Mouse (Mus musculus): ENCODE results near the gene 5031410I06Rik. TPM values are rescaled to one million over a fixed set of nuclear protein-coding genes. Genes with fewer than 3 reads are reported as not detected.
"Not testable (repeated sequence)": the region's sequence is repeated elsewhere in the genome, so short reads cannot be mapped to it uniquely, and the experiment has no call there.

Gene 5031410I06Rik
- 0.05 TPM in 1 of 2 replicates, not detected in the other for polyA plus RNA-seq (2015; fragmentation: Nextera tagmentation; extraction: Ambion mirVana)

DNA sequence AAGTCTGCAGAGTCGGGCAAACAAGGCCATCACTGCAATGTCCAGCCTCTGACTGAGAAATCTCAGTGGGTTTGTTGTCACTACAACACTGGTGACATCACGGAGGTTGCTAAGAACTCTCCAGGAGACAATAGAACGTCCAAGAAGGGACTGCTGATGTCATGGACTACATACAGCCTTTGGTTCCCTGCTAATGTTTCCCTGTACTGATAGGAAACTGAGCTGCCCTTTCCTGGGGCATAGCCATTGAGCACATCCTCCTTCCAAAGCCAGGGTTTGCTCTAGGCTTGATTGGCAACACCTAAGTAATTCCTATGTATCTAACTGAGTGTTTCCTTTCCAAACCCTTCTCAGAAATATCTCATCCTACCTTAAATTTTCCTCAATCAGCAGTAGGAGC lies at the start of gene 5031410I06Rik:
Gene 5031410I06Rik (minus strand): TSS at position 101 of the 400 bp plus-strand sequence.
- not testable (repeated sequence) for H3K27me3 ChIP-seq; H3K4me3 ChIP-seq; H3K27ac ChIP-seq; H3K9me3 ChIP-seq; H3K4me2 ChIP-seq; H3K36me3 ChIP-seq; ATAC-seq (ENCODE audit: borderline replicate concordance, extremely low read depth, low FRiP score, low TSS enrichment); H3K4me1 ChIP-seq; H3K9ac ChIP-seq
- WGBS = no CpG with 5 or more reads among the region's 3 CpGs

DNA sequence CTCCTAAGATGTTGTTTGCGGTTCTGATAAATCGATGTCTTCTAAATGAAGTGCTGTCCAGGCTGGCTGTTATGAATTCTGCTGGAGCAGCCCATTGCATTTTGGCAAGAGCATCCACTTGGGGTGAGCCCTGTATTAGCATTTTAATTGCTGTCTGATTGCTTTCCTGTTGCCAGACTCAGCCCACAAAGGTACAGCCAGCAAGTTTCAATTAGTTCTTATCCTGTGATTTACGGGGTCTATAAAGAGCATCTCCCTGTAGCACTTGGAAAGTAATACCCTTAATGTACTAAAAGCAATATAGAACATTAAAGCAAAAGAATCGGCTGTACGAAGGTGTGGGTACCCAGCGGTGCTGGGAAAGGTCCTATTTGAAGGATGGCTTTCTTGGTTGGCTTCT lies 37.7 kb upstream of the 5031410I06Rik start:
- ATAC-seq (ENCODE audit: borderline replicate concordance, extremely low read depth, low FRiP score, low TSS enrichment) = no peak
- no peak overlapping the region for H3K27ac ChIP-seq
- H3K4me2 ChIP-seq = no peak overlapping the region
- no peaks in the 10 kb centered on the region for H3K4me1 ChIP-seq
- no peaks in the 10 kb centered on the region for H3K36me3 ChIP-seq
- H3K9me3 ChIP-seq = no peaks in the 10 kb centered on the region; the same call in 1 of the 2 replicates
- no peaks in the 10 kb centered on the region for H3K27me3 ChIP-seq
- no peak overlapping the region for H3K9ac ChIP-seq
- no peak overlapping the region for H3K4me3 ChIP-seq
- WGBS = 86% methylated on average over 6 of the region's 6 CpGs

GRCm38 (mm10) chr5:26121321-26121720 lies 16.2 kb upstream of the 5031410I06Rik start, which contains the start of gene Gm10220:
TSS of gene Gm10220 (minus strand) at chr5:26121421.
- H3K27me3 ChIP-seq; H3K4me2 ChIP-seq; H3K4me3 ChIP-seq; H3K36me3 ChIP-seq; H3K9ac ChIP-seq; ATAC-seq (ENCODE audit: borderline replicate concordance, extremely low read depth, low FRiP score, low TSS enrichment); H3K9me3 ChIP-seq; H3K4me1 ChIP-seq; H3K27ac ChIP-seq: not testable (repeated sequence)
- WGBS = no CpG with 5 or more reads among the region's 3 CpGs

- not testable (repeated sequence) for H3K9ac ChIP-seq; H3K27me3 ChIP-seq; H3K4me3 ChIP-seq; H3K4me1 ChIP-seq; ATAC-seq (ENCODE audit: borderline replicate concordance, extremely low read depth, low FRiP score, low TSS enrichment); H3K4me2 ChIP-seq; H3K27ac ChIP-seq; H3K9me3 ChIP-seq; H3K36me3 ChIP-seq
- 70% methylated on average over 1 of the region's 1 CpGs for WGBS
Measured at GRCm38 (mm10) chr5:26089191-26089590, 16.0 kb downstream of the 5031410I06Rik start, which contains the start of gene Gm10471. TSS of gene Gm10471 (minus strand) at chr5:26089291.

- not testable (repeated sequence) for ATAC-seq (ENCODE audit: borderline replicate concordance, extremely low read depth, low FRiP score, low TSS enrichment); H3K4me3 ChIP-seq; H3K27me3 ChIP-seq; H3K9me3 ChIP-seq; H3K36me3 ChIP-seq; H3K4me1 ChIP-seq; H3K27ac ChIP-seq; H3K4me2 ChIP-seq; H3K9ac ChIP-seq
Measured at GRCm38 (mm10) chr5:26079023-26079422, 26.1 kb downstream of the 5031410I06Rik start.

DNA sequence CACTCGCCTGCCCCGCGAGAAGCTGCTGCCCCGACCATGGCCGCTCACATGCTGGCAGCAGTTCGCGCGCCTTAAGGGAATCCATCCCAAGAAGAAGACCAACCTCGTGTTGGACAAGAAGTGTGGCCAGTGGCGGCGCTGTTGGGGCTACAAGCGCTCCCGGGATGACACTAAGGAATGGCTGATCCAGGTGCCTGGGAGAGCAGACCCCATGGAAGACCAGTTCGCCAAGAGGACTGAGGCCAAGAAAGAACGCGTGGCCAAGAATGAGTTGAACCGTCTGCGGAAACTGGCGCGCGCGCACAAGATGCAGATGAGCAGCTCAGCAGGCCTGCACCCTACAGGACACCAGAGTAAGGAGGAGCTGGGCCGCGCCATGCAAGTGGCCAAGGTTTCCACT lies 34.4 kb downstream of the 5031410I06Rik start:
- Histone ChIP-seq H3K27ac (no peak overlapping the region), H3K27me3 (no peaks in the 10 kb centered on the region), H3K9me3 (no peaks in the 10 kb centered on the region), H3K4me1 (no peaks in the 10 kb centered on the region), H3K9ac (no peak overlapping the region), H3K36me3 (no peaks in the 10 kb centered on the region), H3K4me2 (no peak overlapping the region), H3K4me3 (no peak overlapping the region)
- ATAC-seq (ENCODE audit: borderline replicate concordance, extremely low read depth, low FRiP score, low TSS enrichment) = no peak
- 83% methylated on average over 24 of the region's 24 CpGs for WGBS

DNA sequence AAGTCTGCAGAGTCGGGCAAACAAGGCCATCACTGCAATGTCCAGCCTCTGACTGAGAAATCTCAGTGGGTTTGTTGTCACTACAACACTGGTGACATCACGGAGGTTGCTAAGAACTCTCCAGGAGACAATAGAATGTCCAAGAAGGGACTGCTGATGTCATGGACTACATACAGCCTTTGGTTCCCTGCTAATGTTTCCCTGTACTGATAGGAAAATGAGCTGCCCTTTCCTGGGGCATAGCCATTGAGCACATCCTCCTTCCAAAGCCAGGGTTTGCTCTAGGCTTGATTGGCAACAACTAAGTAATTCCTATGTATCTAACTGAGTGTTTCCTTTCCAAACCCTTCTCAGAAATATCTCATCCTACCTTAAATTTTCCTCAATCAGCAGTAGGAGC lies 46.7 kb downstream of the 5031410I06Rik start, which contains the start of gene Gm7347:
Gene Gm7347 (minus strand): TSS at position 101 of the 400 bp plus-strand sequence.
- not testable (repeated sequence) for H3K27me3 ChIP-seq; H3K9me3 ChIP-seq; H3K4me2 ChIP-seq; H3K36me3 ChIP-seq; H3K9ac ChIP-seq; ATAC-seq (ENCODE audit: borderline replicate concordance, extremely low read depth, low FRiP score, low TSS enrichment); H3K27ac ChIP-seq; H3K4me3 ChIP-seq; H3K4me1 ChIP-seq
- WGBS = no CpG with 5 or more reads among the region's 2 CpGs

Other genes starting within 250 kb of the 5031410I06Rik start
- gene Gm21663, start 163.0 kb downstream of the 5031410I06Rik start, polyA plus RNA-seq (2015; fragmentation: Nextera tagmentation; extraction: Ambion mirVana) = not detected in 2 replicates
- gene Gm21671, start 150.9 kb downstream of the 5031410I06Rik start, polyA plus RNA-seq (2015; fragmentation: Nextera tagmentation; extraction: Ambion mirVana) = not detected in 2 replicates
- gene Gm21680, start 132.7 kb downstream of the 5031410I06Rik start, polyA plus RNA-seq (2015; fragmentation: Nextera tagmentation; extraction: Ambion mirVana) = not detected in 2 replicates
- gene Gm21698, start 116.7 kb downstream of the 5031410I06Rik start, polyA plus RNA-seq (2015; fragmentation: Nextera tagmentation; extraction: Ambion mirVana) = 0.09 TPM in 1 of 2 replicates, not detected in the other
- gene Gm1979, start 100.6 kb downstream of the 5031410I06Rik start, polyA plus RNA-seq (2015; fragmentation: Nextera tagmentation; extraction: Ambion mirVana) = 0.09 TPM in 1 of 2 replicates, not detected in the other
- gene Gm5862, start 82.4 kb downstream of the 5031410I06Rik start, polyA plus RNA-seq (2015; fragmentation: Nextera tagmentation; extraction: Ambion mirVana) = not detected in 2 replicates
- not detected in 2 replicates for gene Speer4a, start 65.8 kb downstream of the 5031410I06Rik start, polyA plus RNA-seq (2015; fragmentation: Nextera tagmentation; extraction: Ambion mirVana)
- 0.05 TPM in 1 of 2 replicates, not detected in the other for gene Gm7347, start 46.8 kb downstream of the 5031410I06Rik start, polyA plus RNA-seq (2015; fragmentation: Nextera tagmentation; extraction: Ambion mirVana)
- not detected in 2 replicates for gene Gm10471, start 16.1 kb downstream of the 5031410I06Rik start, polyA plus RNA-seq (2015; fragmentation: Nextera tagmentation; extraction: Ambion mirVana)
- not detected in 2 replicates for gene Gm10220, start 16.1 kb upstream of the 5031410I06Rik start, polyA plus RNA-seq (2015; fragmentation: Nextera tagmentation; extraction: Ambion mirVana)
- not detected in 2 replicates for gene Gm7361, start 152.3 kb upstream of the 5031410I06Rik start, polyA plus RNA-seq (2015; fragmentation: Nextera tagmentation; extraction: Ambion mirVana)